Mouse (Mus musculus): ENCODE data around the gene Gm8126. TPM values are rescaled to one million over a fixed set of nuclear protein-coding genes. Genes with fewer than 3 reads are reported as not detected.
"Not testable (repeated sequence)": the region's sequence is repeated elsewhere in the genome, so short reads cannot be mapped to it uniquely, and the experiment has no call there.

Gm8126 gene
- polyA plus RNA-seq (2015; fragmentation: Nextera tagmentation; extraction: Ambion mirVana), result not detected in 2 replicates

GRCm38 (mm10) chr14:43258349-43258748, at the start of gene Gm8126:
Gm8126 (plus strand) TSS chr14:43258649.
- ATAC-seq (ENCODE audit: insufficient read depth); H3K9ac ChIP-seq: not testable (repeated sequence)

DNA sequence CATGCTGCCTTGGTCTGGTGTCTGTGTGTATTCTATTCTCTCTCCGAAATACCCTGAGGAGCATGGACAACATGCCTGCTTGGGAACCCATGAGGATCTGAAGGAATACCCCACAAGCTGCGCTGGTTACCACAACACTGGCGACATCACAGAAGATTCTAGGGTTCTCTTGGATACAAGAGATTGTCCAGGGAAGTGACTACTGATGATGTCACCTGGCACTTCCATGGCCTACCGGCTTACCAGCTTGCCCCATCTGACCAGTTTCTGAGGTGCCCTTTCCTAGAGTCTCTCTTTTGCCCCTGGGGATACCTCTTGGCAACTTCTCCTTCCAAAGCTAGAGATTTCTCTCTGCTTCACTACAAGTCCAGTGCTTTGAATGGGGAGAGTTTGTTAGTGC, 23.2 kb upstream of the Gm8126 start, which contains the start of gene Gm8122:
Gene Gm8122, minus strand, starts transcription at position 101 of the 400 bp plus-strand sequence.
- not testable (repeated sequence) for H3K4me2 ChIP-seq; H3K4me1 ChIP-seq (replicated peaks); H3K27me3 ChIP-seq; H3K9ac ChIP-seq; H3K9me3 ChIP-seq (replicated peaks); H3K4me3 ChIP-seq (replicated peaks); ATAC-seq (ENCODE audit: insufficient read depth); H3K27ac ChIP-seq (replicated peaks); H3K36me3 ChIP-seq (replicated peaks)
- WGBS (ENCODE audit: insufficient replicate concordance), result 71% methylated on average over 4 of the region's 4 CpGs

More at GRCm38 (mm10) chr14:43258349-43258748, at the start of gene Gm8126:
- not testable (repeated sequence) for H3K4me1 ChIP-seq (replicated peaks); H3K9me3 ChIP-seq (replicated peaks); H3K4me3 ChIP-seq (replicated peaks); H3K4me2 ChIP-seq; H3K27ac ChIP-seq (replicated peaks); H3K36me3 ChIP-seq (replicated peaks); H3K27me3 ChIP-seq
- WGBS (ENCODE audit: insufficient replicate concordance), result 74% methylated on average over 3 of the region's 4 CpGs

- H3K27ac ChIP-seq (replicated peaks); ATAC-seq (ENCODE audit: insufficient read depth); H3K9me3 ChIP-seq (replicated peaks); H3K4me2 ChIP-seq; H3K27me3 ChIP-seq; H3K4me3 ChIP-seq (replicated peaks); H3K9ac ChIP-seq; H3K4me1 ChIP-seq (replicated peaks); H3K36me3 ChIP-seq (replicated peaks): not testable (repeated sequence)
Measured at GRCm38 (mm10) chr14:43237769-43238168, 20.7 kb upstream of the Gm8126 start.

DNA sequence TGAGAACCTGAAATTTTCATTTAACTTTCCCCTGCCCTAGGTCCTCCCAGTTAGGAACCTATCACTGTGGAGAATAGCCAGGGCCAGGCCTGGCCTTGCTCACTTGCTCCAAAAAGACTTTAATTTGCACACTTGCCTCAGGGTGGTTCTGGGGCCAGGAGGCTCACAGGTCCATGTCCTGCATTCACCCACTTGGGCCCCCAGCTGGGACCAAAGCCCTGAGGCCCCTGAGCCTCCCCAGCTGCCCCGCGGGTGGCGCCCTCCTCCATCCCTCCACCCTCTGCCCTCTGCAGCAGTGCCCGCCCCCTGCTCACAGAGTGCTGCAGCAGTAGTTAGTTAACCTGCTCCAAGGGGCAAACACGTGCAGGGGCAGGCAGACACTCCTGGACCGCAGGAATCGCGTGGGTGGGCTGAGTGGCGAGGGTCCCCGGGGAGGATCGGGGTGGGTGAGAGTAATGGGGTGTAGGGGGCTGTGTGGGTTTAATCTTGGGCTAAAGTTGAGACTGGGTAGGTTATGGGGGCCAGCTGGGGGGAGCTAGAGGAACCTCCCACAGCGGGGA, 8.8 kb upstream of the Gm8126 start:
- H3K9me3 ChIP-seq (replicated peaks); H3K4me1 ChIP-seq (replicated peaks); H3K36me3 ChIP-seq (replicated peaks); H3K4me3 ChIP-seq (replicated peaks); H3K27ac ChIP-seq (replicated peaks); H3K27me3 ChIP-seq; H3K4me2 ChIP-seq; ATAC-seq (ENCODE audit: insufficient read depth); H3K9ac ChIP-seq: not testable (repeated sequence)
- WGBS (ENCODE audit: insufficient replicate concordance), result 29% methylated on average over 11 of the region's 12 CpGs

DNA sequence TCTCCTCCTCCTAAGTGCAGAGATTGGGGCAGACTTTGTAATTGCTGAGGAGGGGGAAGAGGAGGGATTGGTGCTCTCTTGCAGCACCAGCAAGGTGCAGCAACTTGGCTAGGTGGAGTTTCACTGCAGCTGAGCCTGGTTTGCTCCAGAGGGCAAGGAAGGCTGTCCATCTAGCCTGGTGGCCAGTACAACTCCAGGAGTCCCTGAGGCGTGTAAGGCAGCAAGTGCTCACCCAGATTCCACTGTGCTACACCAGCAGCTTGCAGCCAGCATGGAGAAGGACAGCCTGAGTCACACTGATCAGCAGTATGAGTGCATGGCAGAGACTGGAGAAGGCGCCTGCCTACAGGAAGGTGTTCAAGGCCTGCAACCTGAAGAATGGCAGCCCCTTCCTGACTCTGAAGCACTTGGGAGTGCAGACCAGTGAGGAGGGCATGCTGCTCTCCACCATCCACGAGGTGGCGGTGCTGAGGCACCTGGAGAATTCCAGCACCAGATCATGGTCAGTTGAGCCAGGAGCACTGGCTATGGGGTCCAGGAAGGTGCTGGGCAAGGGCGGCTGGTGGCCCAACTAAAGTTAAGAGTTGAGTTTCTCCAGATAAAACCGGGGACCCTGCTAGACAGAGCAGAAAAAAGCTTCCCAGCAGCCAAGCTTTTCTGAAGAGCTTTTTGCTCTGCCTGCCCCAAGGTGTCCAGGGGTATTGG, 7.7 kb upstream of the Gm8126 start:
- not testable (repeated sequence) for ATAC-seq (ENCODE audit: insufficient read depth); H3K4me1 ChIP-seq (replicated peaks); H3K27me3 ChIP-seq; H3K9me3 ChIP-seq (replicated peaks); H3K4me2 ChIP-seq; H3K36me3 ChIP-seq (replicated peaks); H3K9ac ChIP-seq; H3K4me3 ChIP-seq (replicated peaks); H3K27ac ChIP-seq (replicated peaks)
- 12% methylated on average over 5 of the region's 6 CpGs for WGBS (ENCODE audit: insufficient replicate concordance)

DNA sequence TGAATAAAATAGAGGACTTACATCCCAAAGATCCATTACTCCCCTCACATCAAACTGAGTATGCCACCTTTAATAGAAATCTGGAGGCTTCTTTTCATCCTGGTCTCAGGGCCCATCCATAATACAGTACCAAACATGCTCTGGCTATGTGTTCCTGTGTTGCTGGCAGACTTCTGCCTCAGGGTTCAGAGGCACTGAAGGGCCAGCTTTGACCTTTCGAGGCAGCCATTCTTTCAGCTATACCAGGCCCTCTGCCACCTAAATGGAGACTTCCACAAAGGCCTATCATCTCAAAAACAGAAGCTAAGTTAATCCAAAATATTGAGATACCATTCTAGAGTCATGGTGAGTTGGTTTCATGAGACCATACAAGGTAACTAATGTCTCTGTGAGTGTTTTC, 1.9 kb upstream of the Gm8126 start:
- ATAC-seq (ENCODE audit: insufficient read depth); H3K4me1 ChIP-seq (replicated peaks); H3K27ac ChIP-seq (replicated peaks); H3K9me3 ChIP-seq (replicated peaks); H3K27me3 ChIP-seq; H3K4me3 ChIP-seq (replicated peaks); H3K9ac ChIP-seq; H3K4me2 ChIP-seq; H3K36me3 ChIP-seq (replicated peaks): not testable (repeated sequence)
- WGBS (ENCODE audit: insufficient replicate concordance), result 44% methylated on average over 1 of the region's 1 CpGs

- H3K27me3 ChIP-seq; H3K4me3 ChIP-seq (replicated peaks); H3K27ac ChIP-seq (replicated peaks); H3K4me1 ChIP-seq (replicated peaks); H3K36me3 ChIP-seq (replicated peaks); H3K9ac ChIP-seq; H3K9me3 ChIP-seq (replicated peaks); H3K4me2 ChIP-seq; ATAC-seq (ENCODE audit: insufficient read depth): not testable (repeated sequence)
- 55% methylated on average over 3 of the region's 3 CpGs for WGBS (ENCODE audit: insufficient replicate concordance)
Measured at GRCm38 (mm10) chr14:43263421-43263820, 5.0 kb downstream of the Gm8126 start.

- not testable (repeated sequence) for H3K9ac ChIP-seq; H3K36me3 ChIP-seq (replicated peaks); H3K4me2 ChIP-seq; H3K9me3 ChIP-seq (replicated peaks); H3K27ac ChIP-seq (replicated peaks); ATAC-seq (ENCODE audit: insufficient read depth); H3K4me3 ChIP-seq (replicated peaks); H3K27me3 ChIP-seq; H3K4me1 ChIP-seq (replicated peaks)
- WGBS (ENCODE audit: insufficient replicate concordance), result 17% methylated on average over 2 of the region's 2 CpGs
Measured at GRCm38 (mm10) chr14:43268521-43269084, 10.2 kb downstream of the Gm8126 start.

DNA sequence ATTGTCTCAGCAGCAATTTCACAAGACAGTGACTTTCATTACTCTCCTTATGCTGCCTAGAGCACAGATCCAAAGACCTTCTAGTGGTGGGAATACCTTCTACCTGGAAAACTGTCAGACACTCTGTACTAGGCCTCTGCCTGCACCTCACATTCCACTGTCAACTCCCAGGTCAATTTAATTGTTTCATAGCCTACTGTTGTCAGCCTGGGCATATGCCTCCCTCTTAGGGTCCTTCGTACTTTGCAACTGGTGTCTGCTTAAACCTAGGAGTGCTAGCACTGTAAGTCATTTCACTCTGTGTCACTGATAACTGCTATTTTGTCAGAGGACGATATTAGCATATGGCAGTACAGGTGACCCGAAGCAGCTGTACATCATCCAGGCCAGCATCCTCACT, 10.8 kb downstream of the Gm8126 start:
- not testable (repeated sequence) for H3K4me3 ChIP-seq (replicated peaks); H3K27ac ChIP-seq (replicated peaks); ATAC-seq (ENCODE audit: insufficient read depth); H3K4me1 ChIP-seq (replicated peaks); H3K27me3 ChIP-seq; H3K36me3 ChIP-seq (replicated peaks); H3K9me3 ChIP-seq (replicated peaks); H3K4me2 ChIP-seq; H3K9ac ChIP-seq
- WGBS (ENCODE audit: insufficient replicate concordance), result 63% methylated on average over 3 of the region's 3 CpGs

DNA sequence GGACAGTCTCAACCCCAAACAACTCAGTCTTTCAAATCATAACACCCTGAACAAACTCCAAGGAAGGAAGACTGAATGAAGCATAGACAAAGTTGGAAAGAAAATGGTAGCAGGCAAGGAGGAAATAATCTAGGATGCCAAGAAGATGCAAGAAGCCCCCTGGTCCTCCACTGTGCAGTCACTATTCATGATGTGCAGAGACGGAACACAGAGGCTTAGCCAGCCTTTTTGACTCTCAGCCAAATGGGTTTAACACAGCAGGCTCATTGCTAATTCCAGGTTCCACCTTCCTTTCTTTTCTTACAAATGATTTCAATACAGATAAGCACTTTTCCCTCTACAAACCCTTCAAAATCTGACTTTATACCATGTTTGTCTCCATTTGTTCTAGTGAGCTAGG, 14.7 kb downstream of the Gm8126 start:
- ATAC-seq (ENCODE audit: insufficient read depth), result not testable (repeated sequence)

DNA sequence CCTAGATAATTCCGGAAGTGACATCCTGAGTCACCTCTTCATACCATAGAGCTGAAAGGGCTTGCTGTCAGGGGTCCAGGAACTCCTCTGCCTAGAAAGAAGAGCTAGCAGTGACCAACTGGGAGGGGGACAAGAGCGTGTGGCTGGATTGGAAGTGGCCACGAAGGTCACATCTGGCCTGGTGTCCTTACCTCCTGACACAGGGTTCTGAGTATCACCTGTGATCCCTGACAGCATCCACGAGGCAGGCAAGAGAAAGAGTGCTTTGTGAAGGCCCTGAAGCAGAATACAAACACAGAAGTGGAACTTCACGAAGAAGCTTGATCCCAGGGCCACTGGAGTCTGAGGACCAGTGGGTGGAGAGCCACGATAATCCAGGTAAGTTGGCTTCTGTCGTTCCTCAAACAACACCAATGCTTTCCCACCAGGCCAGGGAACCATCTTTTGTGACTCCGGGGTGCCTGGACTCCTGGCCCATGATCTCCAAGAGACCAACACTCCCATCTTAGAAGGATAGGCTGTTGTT, 16.6 kb downstream of the Gm8126 start, which contains the start of gene Gm9732:
Gene Gm9732, plus strand, starts transcription at position 51 of the 526 bp plus-strand sequence.
- not testable (repeated sequence) for H3K36me3 ChIP-seq (replicated peaks); H3K9me3 ChIP-seq (replicated peaks); H3K4me1 ChIP-seq (replicated peaks); H3K9ac ChIP-seq; ATAC-seq (ENCODE audit: insufficient read depth); H3K27ac ChIP-seq (replicated peaks); H3K4me3 ChIP-seq (replicated peaks); H3K27me3 ChIP-seq; H3K4me2 ChIP-seq
- WGBS (ENCODE audit: insufficient replicate concordance), result 57% methylated on average over 8 of the region's 8 CpGs

More for the DNA sequence above, 14.7 kb downstream of the Gm8126 start:
- not testable (repeated sequence) for H3K9me3 ChIP-seq (replicated peaks); H3K4me3 ChIP-seq (replicated peaks); H3K27me3 ChIP-seq; H3K36me3 ChIP-seq (replicated peaks); H3K4me1 ChIP-seq (replicated peaks); H3K9ac ChIP-seq; H3K27ac ChIP-seq (replicated peaks); H3K4me2 ChIP-seq
- 57% methylated on average over 1 of the region's 1 CpGs for WGBS (ENCODE audit: insufficient replicate concordance)
